Mouse (Mus musculus) midbrain, embryonic 14.5 days (tissue): ENCODE measurements around the gene Dhx35. TPM values are rescaled to one million over a fixed set of nuclear protein-coding genes. Genes with fewer than 3 reads are reported as not detected.

Source experiments
- ATAC-seq: fragments of 200-750 bp; cut with Nextera tagmentation; 2 replicates; pipeline ENCODE4 v1.8.0; 2017; ENCODE audit warnings: moderate number of reproducible peaks, moderate library complexity; ENCODE audit not compliant: low FRiP score, low TSS enrichment
- DNase-seq: peaks from one replicate; pipeline ENCODE4 v3.0.0-alpha.2; 2015
- H3K27ac ChIP-seq: fragments of 300-500 bp; sonication (generic); replicated peaks from 2 replicates; pipeline ENCODE4 v1.5.1; 2014; ENCODE audit warnings: mild to moderate bottlenecking, low read depth, low read length, moderate library complexity
- H3K27me3 ChIP-seq: fragments of 300-500 bp; sonication (generic); 2 replicates; pipeline ENCODE4 v1.6.1; 2014; ENCODE audit warnings: low read length, control low read depth, mixed read lengths; ENCODE audit not compliant: control insufficient read depth, insufficient read depth
- H3K36me3 ChIP-seq: fragments of 300-500 bp; sonication (generic); 2 replicates; pipeline ENCODE4 v1.6.1; 2014; ENCODE audit warnings: low read length, control low read depth; ENCODE audit not compliant: control insufficient read depth, insufficient read depth
- H3K4me1 ChIP-seq: fragments of 300-500 bp; sonication (generic); 2 replicates; pipeline ENCODE4 v1.6.1; 2014; ENCODE audit warnings: mild to moderate bottlenecking, antibody characterized with exemption, low read length, control low read depth; ENCODE audit not compliant: control insufficient read depth, insufficient read depth
- H3K4me2 ChIP-seq: fragments of 300-500 bp; sonication (generic); 2 replicates; pipeline ENCODE4 v1.6.1; 2014; ENCODE audit warnings: mild to moderate bottlenecking, low read length, moderate library complexity
- H3K4me3 ChIP-seq: fragments of 300-500 bp; sonication (generic); replicated peaks from 2 replicates; pipeline ENCODE4 v1.5.1; 2014; ENCODE audit warnings: low read depth, low read length
- H3K9ac ChIP-seq: fragments of 300-500 bp; sonication (generic); replicated peaks from 2 replicates; pipeline ENCODE4 v1.6.1; 2014; ENCODE audit warnings: mild to moderate bottlenecking, low read length, moderate library complexity
- H3K9me3 ChIP-seq: fragments of 300-500 bp; sonication (generic); 2 replicates; pipeline ENCODE4 v1.6.1; 2016; ENCODE audit warnings: low read length, control low read depth, mixed read lengths; ENCODE audit not compliant: control insufficient read depth
- WGBS: fragments of 180-500 bp; shearing (Covaris S2); extraction: QIAGEN DNeasy Blood & Tissue Kit; methylation state at CpG from one replicate; pipeline ENCODE4 v1.1.7; 2014; 5-methylcytosine and 5-hydroxymethylcytosine counted together
- polyA plus RNA-seq: library from polyadenylated mRNA; unstranded; fragments of >200 nt; fragmentation: Nextera tagmentation; extraction: Ambion mirVana; gene quantifications from 2 replicates; pipeline ENCODE4 v1.2.1, GENCODE M21; 2014

Dhx35 gene
- polyA plus RNA-seq, result 15.0 and 15.5 TPM in 2 replicates

DNA sequence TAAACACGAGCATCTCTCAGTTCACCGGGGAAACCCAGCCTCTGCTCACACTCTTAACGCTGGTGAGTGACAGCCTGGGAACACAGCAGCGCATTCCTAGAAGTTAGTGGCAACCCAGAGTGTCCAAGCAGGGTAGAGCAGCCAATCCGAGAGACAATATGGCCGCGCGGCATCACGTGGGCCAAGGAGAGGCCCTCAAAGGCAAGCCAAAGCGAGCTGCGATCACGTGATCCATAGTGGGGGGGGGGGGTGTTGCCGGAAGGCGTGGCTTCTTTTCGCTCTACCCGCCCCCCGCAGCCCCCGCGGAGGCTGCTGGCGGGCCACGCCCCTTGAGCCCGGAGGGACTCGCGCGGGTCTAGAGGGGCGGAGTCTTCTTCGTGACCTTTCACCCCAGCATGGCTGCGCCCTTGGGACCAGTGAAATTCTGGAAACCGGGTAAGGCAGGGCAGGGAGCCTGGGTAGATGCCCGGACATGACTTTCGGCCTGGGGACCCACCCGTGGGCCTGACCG lies at the start of gene Dhx35:
Dhx35 (plus strand) TSS at position 314 of the 511 bp plus-strand sequence.
- peak within 1 kb of the TSS; percentile 63 for H3K27ac ChIP-seq
- under 1% methylated on average over 32 of the region's 33 CpGs for WGBS
- ATAC-seq, result peak; percentile 99

DNA sequence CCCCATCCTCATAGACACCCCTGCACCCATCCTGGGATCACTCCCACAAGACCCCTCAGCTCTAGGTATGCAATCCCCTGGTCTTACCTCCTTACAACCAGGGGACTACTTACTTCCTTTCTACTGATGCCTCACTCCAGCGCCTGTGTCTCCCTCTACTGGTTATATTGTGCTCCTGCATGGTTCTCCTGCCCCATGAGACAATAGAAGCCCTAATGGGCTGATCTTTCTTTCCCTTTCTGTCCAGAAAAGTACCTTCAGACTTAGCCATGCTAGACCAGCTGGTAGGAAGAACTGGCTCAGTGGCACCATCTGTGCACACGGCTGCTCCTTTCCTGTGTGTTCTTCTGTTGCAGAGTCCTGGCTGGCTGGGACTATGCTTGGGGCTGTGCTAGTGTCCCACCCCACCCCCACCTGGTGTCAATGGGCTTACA lies 49.5 kb upstream of the Dhx35 start:
- Histone ChIP-seq H3K9me3 (no peaks in the 10 kb centered on the region), H3K27me3 (no peaks in the 10 kb centered on the region), H3K27ac (no peak overlapping the region), H3K9ac (no peak overlapping the region), H3K4me1 (no peaks in the 10 kb centered on the region), H3K4me2 (no peak overlapping the region), H3K36me3 (no peaks in the 10 kb centered on the region), H3K4me3 (no peak overlapping the region)
- ATAC-seq (peak; percentile 34; the same call in 1 of the 2 replicates), DNase-seq (peak; percentile 76)
- WGBS, result 21% methylated on average over 2 of the region's 2 CpGs

More for the DNA sequence above, at the start of gene Dhx35:
- no peaks in the 10 kb centered on the region for H3K9me3 ChIP-seq
- no peaks in the 10 kb centered on the region for H3K27me3 ChIP-seq
- H3K4me1 ChIP-seq, result peaks cover 13% of the 10 kb centered on the region; the same call in 1 of the 2 replicates
- peak within 1 kb of the TSS; percentile 77 for H3K4me2 ChIP-seq
- H3K36me3 ChIP-seq, result no peaks in the 10 kb centered on the region
- peak within 1 kb of the TSS; percentile 69 for H3K9ac ChIP-seq
- H3K4me3 ChIP-seq, result peak within 1 kb of the TSS; percentile 74
- peak; percentile 98 for DNase-seq

DNA sequence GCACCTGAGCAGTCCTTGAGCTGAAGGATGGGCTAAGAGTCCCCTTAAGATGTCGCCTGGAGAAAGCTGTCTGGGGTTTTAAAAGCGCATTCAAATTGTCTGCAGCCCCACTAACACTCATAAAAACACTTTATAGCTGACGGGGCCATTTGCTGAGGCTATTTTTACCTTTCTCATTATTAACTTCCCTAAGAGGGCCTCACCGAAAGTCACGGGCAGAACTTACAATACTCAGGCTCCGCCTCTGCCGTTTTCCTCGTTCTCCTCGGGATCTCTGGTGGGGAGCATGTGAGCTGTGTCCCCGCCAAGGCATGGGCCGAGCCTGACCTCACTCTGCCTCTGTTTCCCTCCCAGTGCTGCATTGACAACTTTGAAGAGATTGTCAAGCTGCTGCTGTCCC lies 48.4 kb upstream of the Dhx35 start:
- Histone ChIP-seq H3K9me3 (no peaks in the 10 kb centered on the region), H3K27ac (no peak overlapping the region), H3K4me1 (no peaks in the 10 kb centered on the region), H3K4me3 (no peak overlapping the region), H3K27me3 (no peaks in the 10 kb centered on the region), H3K36me3 (0 out of 2 replicates have a peak, but pooled peaks cover 1% of the 10 kb centered on the region), H3K4me2 (no peak overlapping the region), H3K9ac (no peak overlapping the region)
- no peak for DNase-seq
- no peak for ATAC-seq
- WGBS, result 81% methylated on average over 11 of the region's 11 CpGs

DNA sequence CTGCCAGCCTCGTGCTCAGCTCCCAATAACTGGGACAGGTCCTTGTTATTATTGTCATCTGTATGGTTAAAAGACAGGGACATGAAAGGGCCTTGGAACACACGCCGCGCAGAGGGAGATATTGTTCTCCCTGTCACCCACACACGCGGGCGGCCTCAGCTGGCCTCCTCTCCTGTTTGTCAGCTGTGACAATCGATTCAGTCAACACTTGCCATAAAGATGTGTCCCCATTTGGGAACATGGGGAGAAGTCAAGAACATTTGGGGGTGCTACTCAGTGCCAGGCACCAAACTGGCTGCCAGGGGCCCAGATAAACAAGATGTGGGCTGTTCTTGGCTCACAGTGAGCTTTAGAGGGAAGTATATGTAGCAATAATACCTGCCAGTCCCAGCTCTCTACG lies 45.2 kb upstream of the Dhx35 start:
- H3K4me3 ChIP-seq, result no peak overlapping the region
- no peak overlapping the region for H3K27ac ChIP-seq
- no peak overlapping the region for H3K4me2 ChIP-seq
- H3K4me1 ChIP-seq, result no peaks in the 10 kb centered on the region
- H3K27me3 ChIP-seq, result no peaks in the 10 kb centered on the region
- 0 out of 2 replicates have a peak, but pooled peaks cover 3% of the 10 kb centered on the region for H3K36me3 ChIP-seq
- ATAC-seq (no peak), DNase-seq (no peak)
- no peak overlapping the region for H3K9ac ChIP-seq
- WGBS, result 89% methylated on average over 9 of the region's 9 CpGs
- no peaks in the 10 kb centered on the region for H3K9me3 ChIP-seq

DNA sequence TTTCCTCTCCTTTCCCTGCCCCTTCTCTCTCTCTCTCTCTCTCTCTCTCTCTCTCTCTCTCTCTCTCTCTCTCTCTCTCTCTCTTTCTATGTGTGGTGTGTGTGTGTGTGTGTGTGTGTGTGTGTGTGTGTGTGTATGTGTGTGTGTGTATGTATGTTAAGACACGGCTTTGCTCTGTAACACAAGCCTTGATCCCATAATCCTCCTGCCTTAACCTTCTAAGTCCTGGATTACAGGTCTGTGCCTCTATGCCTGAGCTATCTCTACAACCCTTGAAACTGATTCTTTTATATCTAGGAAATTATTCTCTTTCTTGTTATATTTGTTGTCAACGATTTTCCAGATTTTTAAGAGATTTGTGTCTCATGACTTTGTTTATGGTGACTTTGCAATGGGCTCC lies 34.4 kb upstream of the Dhx35 start:
- Histone ChIP-seq H3K4me3 (no peak overlapping the region), H3K27me3 (no peaks in the 10 kb centered on the region), H3K4me2 (no peak overlapping the region), H3K9me3 (no peaks in the 10 kb centered on the region), H3K9ac (no peak overlapping the region), H3K36me3 (0 out of 2 replicates have a peak, but pooled peaks cover 2% of the 10 kb centered on the region), H3K4me1 (no peaks in the 10 kb centered on the region), H3K27ac (no peak overlapping the region)
- DNase-seq, result no peak
- ATAC-seq, result no peak
- WGBS, result 81% methylated on average over 2 of the region's 2 CpGs

DNA sequence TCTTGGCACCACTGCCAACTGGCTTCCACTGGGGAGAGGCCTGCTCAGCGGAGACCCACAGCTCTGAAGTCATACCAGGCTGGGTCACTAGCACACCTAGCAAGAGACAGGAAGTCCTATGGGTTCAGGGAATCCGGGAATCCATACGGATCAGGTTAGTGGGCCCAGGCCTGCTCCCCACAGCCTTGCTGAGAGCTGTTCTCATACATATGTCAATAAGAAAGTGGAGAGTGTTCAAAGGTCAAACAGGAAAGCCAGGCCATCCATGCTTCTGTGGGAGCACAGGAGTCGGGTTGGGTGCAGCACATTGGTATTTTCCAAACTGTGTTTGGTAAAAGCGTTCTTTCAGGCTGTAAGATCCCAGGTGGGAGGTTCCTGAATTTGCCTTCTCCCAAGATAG lies 32.3 kb upstream of the Dhx35 start:
- ATAC-seq (no peak), DNase-seq (no peak)
- H3K27me3 ChIP-seq, result no peaks in the 10 kb centered on the region
- H3K4me2 ChIP-seq, result no peak overlapping the region
- H3K27ac ChIP-seq, result no peak overlapping the region
- H3K4me3 ChIP-seq, result no peak overlapping the region
- no peaks in the 10 kb centered on the region for H3K36me3 ChIP-seq
- H3K9ac ChIP-seq, result no peak overlapping the region
- no peaks in the 10 kb centered on the region for H3K4me1 ChIP-seq
- H3K9me3 ChIP-seq, result no peaks in the 10 kb centered on the region
- WGBS, result 89% methylated on average over 5 of the region's 5 CpGs

DNA sequence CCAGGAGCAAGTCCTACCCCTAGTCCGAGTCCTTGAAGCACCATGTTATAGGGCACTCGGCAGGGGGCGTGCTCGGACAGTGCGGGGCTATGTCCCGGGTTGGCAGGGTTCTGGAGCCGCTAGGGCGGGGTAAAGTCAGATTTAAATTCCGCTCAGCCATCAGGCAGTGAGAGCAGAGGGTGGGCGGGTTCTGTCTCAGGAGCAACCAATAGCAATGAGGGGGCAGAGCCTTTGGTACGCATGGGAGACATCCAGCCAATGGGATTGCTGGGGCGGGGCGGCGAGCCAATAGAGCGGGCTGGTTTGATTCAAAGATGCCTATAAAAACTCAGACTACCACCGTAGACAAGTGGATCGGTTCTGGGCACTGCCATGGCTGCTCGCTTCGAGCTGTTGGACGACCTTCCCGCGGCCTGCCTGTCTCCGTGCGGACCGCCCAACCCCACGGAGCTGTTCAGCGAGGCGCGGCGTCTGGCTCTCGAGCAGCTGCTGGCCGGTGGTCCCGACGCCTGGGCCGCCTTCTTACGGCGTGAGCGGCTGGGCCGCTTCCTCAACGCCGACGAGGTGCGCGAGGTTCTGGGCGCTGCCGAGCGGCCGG lies 26.8 kb upstream of the Dhx35 start, which contains the start of gene Fam83d:
Fam83d (plus strand) TSS at position 352 of the 598 bp plus-strand sequence.
- Histone ChIP-seq H3K36me3 (no peaks in the 10 kb centered on the region), H3K9ac (peak within 1 kb of the TSS; percentile 53), H3K4me3 (peak within 1 kb of the TSS; percentile 56), H3K27ac (no peak within 1 kb of the TSS), H3K9me3 (no peaks in the 10 kb centered on the region), H3K27me3 (no peaks in the 10 kb centered on the region), H3K4me2 (peak within 1 kb of the TSS; percentile 98), H3K4me1 (peaks cover 23% of the 10 kb centered on the region)
- peak; percentile 97 for ATAC-seq
- WGBS, result under 1% methylated on average over 48 of the region's 48 CpGs
- DNase-seq, result peak; percentile 97

DNA sequence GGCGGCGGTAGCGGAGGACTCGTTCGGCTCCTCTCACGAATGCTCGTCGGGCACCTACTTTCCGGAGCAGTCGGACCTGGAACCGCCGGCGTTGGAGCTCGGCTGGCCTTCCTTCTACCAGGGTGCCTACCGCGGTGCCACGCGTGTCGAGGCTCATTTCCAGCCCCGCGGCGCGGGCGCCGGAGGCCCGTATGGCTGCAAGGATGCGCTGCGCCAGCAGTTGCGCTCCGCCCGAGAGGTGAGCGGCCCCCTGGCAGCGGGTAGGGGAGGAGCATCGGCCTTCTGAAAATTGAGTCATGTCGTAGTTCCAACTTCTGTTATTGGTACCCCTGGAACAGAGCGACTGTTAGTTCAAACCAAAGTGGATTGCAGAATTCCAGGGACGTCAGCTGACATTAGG lies 26.3 kb upstream of the Dhx35 start:
- Histone ChIP-seq H3K9me3 (no peaks in the 10 kb centered on the region), H3K36me3 (no peaks in the 10 kb centered on the region), H3K9ac (peak overlapping the region; percentile 53), H3K4me1 (peaks cover 23% of the 10 kb centered on the region), H3K4me2 (peak overlapping the region; percentile 98), H3K4me3 (peak overlapping the region; percentile 56), H3K27ac (no peak overlapping the region), H3K27me3 (no peaks in the 10 kb centered on the region)
- ATAC-seq (peak; percentile 10; the same call in 1 of the 2 replicates), DNase-seq (peak; percentile 62)
- under 1% methylated on average over 37 of the region's 37 CpGs for WGBS

DNA sequence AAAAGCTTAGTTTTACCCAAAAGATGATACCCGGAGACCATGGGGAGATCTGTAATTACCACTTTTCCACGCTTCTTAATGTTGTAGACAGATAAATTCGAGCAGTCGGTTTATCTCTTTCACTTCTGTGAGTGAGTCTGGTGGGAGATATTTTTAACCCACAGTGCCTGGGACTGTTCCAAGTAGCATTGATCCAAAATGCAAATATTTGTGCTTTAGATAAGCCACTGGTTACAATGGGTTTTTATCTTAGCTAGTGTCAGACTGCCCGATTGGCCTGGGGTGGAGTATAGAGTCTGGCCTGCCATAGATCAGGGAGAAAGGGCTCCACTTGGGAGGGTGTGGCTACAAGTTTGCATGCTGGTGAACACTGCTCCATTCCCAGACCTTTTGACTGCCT lies 25.8 kb upstream of the Dhx35 start:
- no peak overlapping the region for H3K27ac ChIP-seq
- H3K9me3 ChIP-seq, result no peaks in the 10 kb centered on the region
- peak overlapping the region; percentile 98 for H3K4me2 ChIP-seq
- no peak overlapping the region; the same call in 1 of the 2 replicates for H3K9ac ChIP-seq
- H3K27me3 ChIP-seq, result no peaks in the 10 kb centered on the region
- peaks cover 23% of the 10 kb centered on the region for H3K4me1 ChIP-seq
- H3K36me3 ChIP-seq, result no peaks in the 10 kb centered on the region
- ATAC-seq (no peak), DNase-seq (peak; percentile 8)
- WGBS, result 3% methylated on average over 5 of the region's 5 CpGs
- peak overlapping the region; percentile 56 for H3K4me3 ChIP-seq
